Mouse (Mus musculus) kidney, postnatal 14 days (tissue): ENCODE measurements around the gene Gm17622.

Experiments
- DNase-seq: peaks from one replicate; pipeline ENCODE4 v3.0.0; 2022; ENCODE audit warnings: mixed read lengths

Gene Gm17622

DNA sequence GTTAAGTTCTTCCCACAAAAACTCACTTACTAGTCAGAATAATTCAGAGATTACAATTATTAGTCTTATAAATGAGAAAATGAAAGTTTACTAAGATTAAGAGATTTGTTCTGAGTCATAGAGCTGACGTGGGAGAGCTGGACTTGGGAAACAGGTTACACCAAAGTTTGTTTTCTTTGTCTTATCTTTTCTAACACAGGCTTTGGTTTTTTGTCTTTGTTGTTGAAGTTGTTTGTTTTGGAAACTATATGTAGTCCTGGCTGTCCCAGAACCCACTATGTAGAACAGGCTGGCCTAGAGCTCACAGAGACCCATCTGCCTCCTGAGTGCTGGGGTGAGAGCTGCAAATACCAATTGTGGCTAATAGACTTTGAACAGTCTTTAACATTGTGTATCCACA, 20.7 kb downstream of the Gm17622 start:
- no peak for DNase-seq

DNA sequence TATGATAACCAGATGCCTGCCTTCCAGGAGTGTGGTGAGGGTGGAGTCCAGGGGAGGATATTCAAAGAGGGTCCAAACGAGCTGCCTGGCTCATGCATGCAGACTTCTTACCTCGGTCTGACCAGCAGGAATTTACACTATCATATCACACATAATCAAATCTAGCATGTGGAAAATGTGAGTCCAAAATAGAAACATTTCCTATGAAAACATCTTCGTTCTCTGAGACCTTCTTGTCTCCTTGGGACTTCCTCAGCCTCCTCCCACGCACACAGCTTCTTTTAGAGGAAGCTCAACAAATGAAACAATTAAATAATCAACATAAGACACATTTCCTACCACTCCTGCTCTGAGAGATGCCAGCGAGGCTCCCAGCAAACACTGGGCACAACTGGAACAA, 21.4 kb downstream of the Gm17622 start:
- DNase-seq = no peak

DNA sequence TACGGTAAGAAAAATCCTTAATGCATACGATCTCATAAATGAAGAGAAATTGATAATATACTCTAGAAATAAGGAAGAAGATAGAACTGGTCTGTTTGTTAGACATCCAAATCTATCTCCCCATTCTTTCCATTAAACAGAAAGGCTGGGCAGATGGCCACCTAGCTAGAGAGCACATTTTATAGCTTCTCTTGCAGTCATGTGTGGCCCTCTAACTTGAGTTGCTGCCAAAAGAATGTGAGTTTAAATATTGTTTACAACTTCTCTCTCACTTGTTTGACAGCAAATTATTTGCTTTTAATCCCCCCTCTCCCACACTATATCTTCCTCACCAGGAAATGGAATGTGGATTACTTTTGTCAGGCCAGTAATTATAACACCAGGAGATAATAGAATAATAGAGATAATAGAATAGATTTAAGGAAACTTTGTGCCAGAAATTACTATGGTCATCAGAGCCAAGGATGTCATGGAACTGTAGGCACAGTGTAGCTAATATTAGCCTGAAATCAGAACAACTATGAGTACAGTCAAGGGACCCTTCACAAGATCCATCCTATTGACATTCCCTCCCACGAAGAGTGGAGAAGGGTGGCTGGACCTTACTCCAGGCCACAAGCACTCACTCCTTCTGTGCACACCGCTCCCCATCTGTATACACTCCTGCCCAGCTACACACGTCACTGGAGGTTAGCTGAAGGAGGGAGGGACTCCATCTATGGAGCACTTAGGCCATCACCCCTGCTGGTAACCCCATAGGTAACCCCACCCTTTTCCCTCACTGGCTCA, 23.8 kb downstream of the Gm17622 start:
- no peak for DNase-seq

DNA sequence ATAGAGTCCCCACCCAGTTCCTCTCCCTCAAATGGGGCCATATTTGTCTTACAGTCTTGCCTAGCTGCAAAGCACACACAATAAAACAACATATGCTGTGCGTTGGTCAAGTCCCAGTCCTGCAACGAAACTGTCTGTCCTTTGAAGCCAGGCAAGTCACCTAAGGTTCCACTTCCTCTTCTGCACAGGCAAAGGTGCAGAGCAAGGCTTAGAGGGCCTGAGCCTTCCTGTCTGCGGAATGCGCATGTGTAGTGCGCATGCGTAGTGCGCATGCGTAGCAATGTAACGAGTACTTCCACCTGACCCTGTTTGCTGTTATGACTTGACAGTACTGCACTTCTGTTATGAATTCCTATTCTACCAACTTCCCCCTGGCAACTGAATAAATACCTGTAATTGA, 25.7 kb downstream of the Gm17622 start:
- DNase-seq = no peak

DNA sequence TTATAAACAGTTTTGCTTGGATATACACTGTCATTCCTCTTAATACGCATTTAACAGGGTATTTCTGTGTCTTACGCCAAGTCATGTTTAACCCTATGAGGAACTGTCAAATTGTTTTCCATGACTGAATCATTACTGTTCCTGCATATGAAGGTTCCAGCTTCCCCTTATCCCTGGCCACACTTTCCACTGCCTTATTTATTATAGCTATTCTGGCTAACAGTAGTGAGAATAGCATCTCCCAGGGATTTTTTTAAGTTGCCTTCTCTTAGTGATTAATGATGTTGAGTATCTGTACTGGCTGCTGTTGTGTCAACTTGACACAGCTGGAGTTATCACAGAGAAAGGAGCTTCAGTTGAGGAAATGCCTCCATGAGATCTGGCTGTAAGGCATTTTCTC, 26.8 kb downstream of the Gm17622 start:
- no peak for DNase-seq

DNA sequence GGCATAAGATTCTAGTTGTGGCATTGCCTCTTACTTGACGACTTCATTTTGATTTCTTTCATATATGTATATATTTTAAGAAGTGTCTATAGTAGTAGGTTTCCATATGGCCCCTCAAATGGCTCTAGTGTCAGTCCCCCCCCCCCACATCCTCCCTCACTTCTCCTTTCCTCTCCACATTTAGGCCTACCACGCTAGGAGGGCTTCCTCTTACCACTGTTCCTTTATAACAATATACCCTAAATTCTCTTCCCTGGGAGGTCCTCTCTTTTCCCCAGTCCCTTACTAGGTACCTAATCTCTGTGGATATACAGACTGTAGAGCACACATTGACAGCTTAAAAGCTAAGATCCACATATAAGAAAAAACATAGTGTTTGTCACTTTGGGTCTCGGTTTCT, 30.8 kb downstream of the Gm17622 start:
- no peak for DNase-seq

DNA sequence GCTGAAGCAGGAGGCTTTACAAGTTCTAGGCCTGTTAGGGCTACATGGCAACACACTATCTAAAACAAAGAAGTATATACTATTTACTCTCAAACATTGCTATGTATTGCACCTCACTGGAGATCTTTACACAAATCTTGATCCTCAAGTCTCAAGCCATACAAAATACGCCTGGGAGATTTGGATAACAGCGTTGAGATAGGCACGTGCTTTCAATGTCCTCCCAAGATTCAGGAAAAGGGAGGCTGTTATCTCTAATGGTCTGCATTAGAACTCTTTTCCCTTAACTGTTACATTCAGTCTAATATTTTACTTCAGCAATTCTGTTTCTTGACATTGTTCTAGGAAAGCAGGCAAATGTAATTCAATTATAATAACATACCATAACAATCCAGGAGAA, 36.5 kb downstream of the Gm17622 start:
- no peak for DNase-seq

DNA sequence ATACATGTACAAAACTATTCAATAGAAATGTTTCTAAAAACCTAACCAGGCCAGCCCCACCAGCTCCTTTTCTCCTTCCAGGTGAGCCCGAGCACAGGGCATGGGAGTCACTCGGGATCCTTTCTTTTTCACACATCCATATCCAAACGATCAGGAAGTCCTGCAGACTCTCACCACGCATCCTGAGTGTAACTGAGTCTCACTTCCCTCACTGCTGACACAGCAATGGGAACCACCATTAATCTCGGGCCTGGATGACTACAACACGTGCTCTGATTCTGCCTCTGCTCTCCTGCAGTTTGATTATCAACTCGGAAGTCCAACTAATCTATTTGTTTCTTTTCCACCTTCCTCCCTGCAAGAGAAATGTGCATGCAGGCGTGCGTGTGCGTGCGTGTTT, 37.3 kb downstream of the Gm17622 start:
- no peak for DNase-seq

DNA sequence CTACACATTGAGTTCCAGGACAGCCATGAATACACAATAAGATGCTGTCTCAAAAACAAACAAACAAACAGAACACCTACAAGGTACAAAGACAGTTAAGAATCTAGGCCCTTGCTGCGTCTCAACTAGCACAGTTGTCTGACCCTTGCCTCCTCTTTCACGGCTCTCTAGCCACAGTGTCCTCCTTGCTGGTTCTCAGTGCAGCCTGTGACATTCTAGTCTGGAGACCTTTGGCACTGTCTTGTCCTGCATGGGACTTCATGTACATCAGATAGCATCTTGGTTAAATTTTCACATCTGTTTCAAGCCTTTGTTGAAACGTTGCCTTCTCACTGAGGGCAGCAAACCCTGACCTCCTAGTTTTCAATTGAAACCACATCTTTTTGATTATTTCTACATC, 38.2 kb downstream of the Gm17622 start:
- DNase-seq = no peak

DNA sequence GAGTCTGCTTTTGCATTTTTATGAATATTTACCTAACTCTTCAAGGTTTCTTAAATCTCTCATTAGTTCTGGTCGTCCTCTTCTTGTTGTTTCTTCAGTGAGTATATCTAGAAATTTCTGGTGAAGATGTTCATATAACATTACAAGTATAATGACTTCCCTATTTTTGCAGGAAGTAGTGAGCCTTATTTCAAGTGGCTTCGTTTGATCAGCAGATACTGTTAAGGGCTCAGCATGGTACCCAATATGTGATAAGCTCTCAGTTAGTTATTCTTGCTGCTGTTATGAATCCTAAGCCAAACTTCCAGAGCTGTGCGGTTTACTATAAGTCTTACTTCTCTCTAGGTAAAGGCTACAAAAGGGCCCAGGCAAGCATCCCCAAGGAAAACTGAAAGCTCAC, 39.0 kb downstream of the Gm17622 start:
- no peak for DNase-seq

DNA sequence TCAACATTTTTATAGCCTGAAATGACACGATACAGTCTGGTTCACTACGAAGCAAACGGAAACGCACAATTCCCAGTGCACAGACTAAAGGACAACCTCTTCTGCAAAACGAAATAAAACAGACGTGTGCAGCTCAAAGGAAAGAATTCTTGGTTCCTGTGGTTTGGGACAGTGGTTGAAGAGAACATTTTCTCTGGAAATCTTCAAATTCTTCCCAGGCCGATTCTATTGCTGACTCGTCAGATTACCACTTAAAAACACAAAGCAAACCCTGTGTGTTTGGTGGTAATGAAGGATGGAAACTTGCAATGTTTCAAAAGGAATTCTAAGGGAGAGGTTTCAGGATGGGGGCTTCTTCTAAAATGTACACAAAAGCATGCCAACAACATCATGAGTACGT, 39.5 kb downstream of the Gm17622 start:
- no peak for DNase-seq

DNA sequence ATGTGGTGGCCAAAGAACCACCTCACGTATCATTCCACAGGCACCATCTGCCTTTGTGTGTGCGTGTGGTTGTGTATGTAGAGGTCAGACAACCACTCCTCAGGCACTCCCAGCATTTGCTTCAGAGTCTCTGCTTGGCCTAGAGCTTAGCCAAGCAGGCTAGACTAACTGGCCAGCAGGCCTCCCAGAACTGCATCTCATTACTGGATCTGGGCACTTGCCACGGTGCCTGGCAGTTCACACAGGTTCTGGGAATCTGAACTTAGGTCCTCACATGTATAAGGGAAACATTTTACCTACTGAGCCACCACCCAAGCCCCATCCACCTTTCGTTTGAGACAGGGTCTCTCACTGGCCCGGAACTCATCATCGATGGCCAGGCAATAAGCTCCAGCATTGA, 41.6 kb downstream of the Gm17622 start:
- DNase-seq = no peak

DNA sequence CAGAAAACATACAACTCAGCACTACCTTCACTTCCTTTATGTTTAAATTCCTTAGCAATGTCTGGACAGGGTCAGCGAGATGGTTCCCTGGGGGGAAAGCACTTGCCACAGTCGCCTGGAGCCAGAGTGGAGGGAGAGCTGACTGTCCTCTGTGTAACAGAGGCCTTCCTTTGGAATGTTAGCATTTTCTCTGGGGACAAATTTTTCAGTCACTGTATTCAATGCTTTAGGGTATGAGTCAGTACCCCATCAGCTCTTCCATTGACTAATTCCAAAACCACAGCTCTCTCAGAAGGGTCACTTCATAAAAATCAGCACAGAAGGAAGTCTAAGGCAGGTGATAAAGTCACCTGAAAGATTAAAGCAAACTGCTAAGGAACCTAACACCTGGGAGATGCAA, 43.2 kb downstream of the Gm17622 start:
- DNase-seq = no peak

DNA sequence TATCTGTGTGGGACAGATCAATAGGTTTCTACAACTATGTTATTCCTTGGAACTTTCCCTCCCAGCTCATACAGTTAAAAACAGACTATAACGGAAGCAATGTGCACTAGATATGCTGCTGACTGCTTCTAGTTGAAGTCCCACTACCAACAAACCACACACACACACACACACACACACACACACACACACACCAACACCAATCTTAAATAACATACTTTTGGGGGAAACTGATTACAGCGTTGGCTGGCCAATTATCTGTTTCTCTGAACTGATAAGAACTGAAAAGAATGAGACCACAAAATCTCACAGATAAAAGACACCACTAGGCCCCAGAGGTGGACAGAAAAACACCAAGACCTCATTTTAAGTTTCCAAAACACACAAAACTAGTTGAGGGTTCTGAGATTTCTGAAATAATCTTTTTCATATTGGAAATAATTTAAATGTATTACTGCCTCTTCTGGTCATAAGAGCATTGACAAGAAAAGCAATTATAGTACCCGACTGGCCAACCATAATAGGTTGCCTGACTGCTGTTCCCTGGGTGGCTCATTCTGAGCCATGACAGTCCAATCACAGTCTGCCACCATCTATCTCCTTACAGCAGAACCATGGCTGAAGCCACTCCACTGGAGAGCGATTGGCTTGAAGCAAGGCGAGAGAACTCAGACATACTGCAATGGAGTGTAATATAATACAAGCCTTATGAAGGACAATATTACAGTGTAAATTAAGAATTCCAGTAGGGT, 46.5 kb downstream of the Gm17622 start:
- no peak for DNase-seq

DNA sequence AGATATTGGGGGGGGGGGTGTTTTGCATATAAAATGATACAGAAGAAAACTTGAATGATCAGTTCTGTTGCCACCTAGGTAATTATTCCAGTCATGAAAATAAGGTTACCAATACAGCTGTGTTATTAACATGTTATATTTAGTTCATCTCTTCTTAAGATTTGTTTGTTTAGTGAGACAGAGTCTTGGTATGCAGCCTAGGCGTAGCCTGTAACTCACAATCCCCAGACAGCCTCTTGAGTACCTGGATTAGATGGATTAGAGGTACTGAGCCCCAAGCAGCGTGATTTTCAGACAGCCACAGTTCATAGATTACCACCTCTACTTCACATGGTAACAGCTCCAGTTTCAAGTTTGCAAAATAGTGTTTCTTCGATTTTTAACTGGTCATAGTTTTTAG, 47.6 kb downstream of the Gm17622 start:
- DNase-seq = no peak
